Mouse (Mus musculus): ENCODE data around the gene Lamp1.

Gene Lamp1

GRCm38 (mm10) chr8:13200301-13201012 is 41.5 kb downstream of the Lamp1 start, which contains the start of gene Grtp1:
TSS of gene Grtp1 (minus strand) at chr8:13200620.
- in situ Hi-C loops (cut with MboI, MseI): loop anchor here (5.0 kb wide), 1 partner anchor 43 kb away; the partner anchor contains the start of gene Lamp1

- in situ Hi-C loops (cut with MboI, MseI): loop anchor here (5.0 kb wide), 1 partner anchor 44 kb away; the partner anchor contains the start of gene Lamp1
These were observed 42.0 kb downstream of the Lamp1 start for GRCm38 (mm10) chr8:13201013-13201334.

GRCm38 (mm10) chr8:13202041-13202440 is 43.1 kb downstream of the Lamp1 start:
- in situ Hi-C loops (cut with MboI, MseI): loop anchor here (5.0 kb wide), 1 partner anchor 45 kb away; the partner anchor contains the start of gene Lamp1

- in situ Hi-C loops (cut with MboI, MseI): loop anchor here (5.0 kb wide), 1 partner anchor 46 kb away; the partner anchor contains the start of gene Lamp1
These were observed 43.8 kb downstream of the Lamp1 start for GRCm38 (mm10) chr8:13202806-13203205.

GRCm38 (mm10) chr8:13203472-13203871 is 44.5 kb downstream of the Lamp1 start:
- in situ Hi-C loops (cut with MboI, MseI): loop anchor here (5.0 kb wide), 1 partner anchor 46 kb away; the partner anchor contains the start of gene Lamp1

GRCm38 (mm10) chr8:13204371-13205140 is 45.6 kb downstream of the Lamp1 start:
- in situ Hi-C loops (cut with MboI, MseI): loop anchor here (5.0 kb wide), 1 partner anchor 47 kb away; the partner anchor contains the start of gene Lamp1

- in situ Hi-C loops (cut with MboI, MseI): no loop called here
These were observed 46.4 kb downstream of the Lamp1 start for GRCm38 (mm10) chr8:13205311-13205710.

GRCm38 (mm10) chr8:13206290-13206689 is 47.3 kb downstream of the Lamp1 start:
- in situ Hi-C loops (cut with MboI, MseI): no loop called here

- in situ Hi-C loops (cut with MboI, MseI): no loop called here
These were observed 49.8 kb downstream of the Lamp1 start for GRCm38 (mm10) chr8:13208627-13209355.

GRCm38 (mm10) chr8:13209770-13210169 is 50.8 kb downstream of the Lamp1 start:
- in situ Hi-C loops (cut with MboI, MseI): no loop called here

- in situ Hi-C loops (cut with MboI, MseI): no loop called here
These were observed 54.7 kb downstream of the Lamp1 start for GRCm38 (mm10) chr8:13213479-13214268.

GRCm38 (mm10) chr8:13216386-13216785 is 57.4 kb downstream of the Lamp1 start:
- in situ Hi-C loops (cut with MboI, MseI): no loop called here

- in situ Hi-C loops (cut with MboI, MseI): no loop called here
These were observed 58.1 kb downstream of the Lamp1 start for GRCm38 (mm10) chr8:13217093-13217492.

- in situ Hi-C loops (cut with MboI, MseI): no loop called here
These were observed 59.0 kb downstream of the Lamp1 start for GRCm38 (mm10) chr8:13217986-13218385.

GRCm38 (mm10) chr8:13218441-13218840 is 59.5 kb downstream of the Lamp1 start:
- in situ Hi-C loops (cut with MboI, MseI): no loop called here

GRCm38 (mm10) chr8:13224426-13224825 is 65.5 kb downstream of the Lamp1 start:
- in situ Hi-C loops (cut with MboI, MseI): no loop called here
